Mouse (Mus musculus) lung, adult 2 months (tissue): ENCODE data around the gene Astn2.

Source experiments
- CTCF ChIP-seq: fragments of 200-500 bp; IDR thresholded peaks from 2 replicates; pipeline ENCODE4 v1.5.1; 2011; ENCODE audit warnings: mild to moderate bottlenecking, low read length, control low read depth; ENCODE audit not compliant: insufficient read depth
- POLR2A ChIP-seq: fragments of 200-500 bp; IDR thresholded peaks from 2 replicates; pipeline ENCODE4 v1.6.1; 2011; ENCODE audit warnings: low read depth, mild to moderate bottlenecking, control low read depth, low read length, borderline replicate concordance; ENCODE audit errors: extremely low read depth

- TF ChIP-seq POLR2A (no peak), CTCF (no peak)
Observed at GRCm38 (mm10) chr4:66055690-66056089, 348.7 kb downstream of the Astn2 start.
